Mouse (Mus musculus) forebrain, embryonic 13.5 days (tissue): ENCODE measurements around the gene Ctsh. TPM values are rescaled to one million over a fixed set of nuclear protein-coding genes. Genes with fewer than 3 reads are reported as not detected.
A peak's percentile ranks its signal among the peaks of the same experiment; 100 is the strongest.
"Not testable (repeated sequence)": the region's sequence is repeated elsewhere in the genome, so short reads cannot be mapped to it uniquely, and the experiment has no call there.

Experiments used
- ATAC-seq: fragments of 200-750 bp; cut with Nextera tagmentation; 2 replicates; pipeline ENCODE4 v1.8.0; 2017
- H3K27ac ChIP-seq: fragments of 300-500 bp; sonication (generic); 2 replicates; pipeline ENCODE4 v1.5.1; 2015; ENCODE audit warnings: inconsistent platforms, mild to moderate bottlenecking, moderate library complexity
- H3K27me3 ChIP-seq: fragments of 300-500 bp; sonication (generic); 2 replicates; pipeline ENCODE4 v1.6.1; 2015; ENCODE audit warnings: mild to moderate bottlenecking, inconsistent platforms
- H3K36me3 ChIP-seq: fragments of 300-500 bp; sonication (generic); 2 replicates; pipeline ENCODE4 v1.6.1; 2015; ENCODE audit warnings: mild to moderate bottlenecking, inconsistent platforms; ENCODE audit not compliant: poor library complexity, severe bottlenecking
- H3K4me1 ChIP-seq: fragments of 300-500 bp; sonication (generic); 2 replicates; pipeline ENCODE4 v1.6.1; 2015; ENCODE audit warnings: inconsistent platforms
- H3K4me2 ChIP-seq: fragments of 300-500 bp; sonication (generic); 2 replicates; pipeline ENCODE4 v1.6.1; 2015; ENCODE audit warnings: inconsistent platforms, mild to moderate bottlenecking, moderate library complexity
- H3K4me3 ChIP-seq: fragments of 300-500 bp; sonication (generic); 2 replicates; pipeline ENCODE4 v1.5.1; 2015; ENCODE audit warnings: mild to moderate bottlenecking, inconsistent platforms
- H3K9ac ChIP-seq: fragments of 300-500 bp; sonication (generic); 2 replicates; pipeline ENCODE4 v1.6.1; 2015; ENCODE audit warnings: mild to moderate bottlenecking, inconsistent platforms
- H3K9me3 ChIP-seq: fragments of 300-500 bp; sonication (generic); replicated peaks from 2 replicates; pipeline ENCODE4 v1.6.1; 2016; ENCODE audit warnings: inconsistent platforms
- WGBS: fragments of 180-500 bp; shearing (Covaris S2); methylation state at CpG from one replicate; pipeline ENCODE4 v1.1.7; 2015; 5-methylcytosine and 5-hydroxymethylcytosine counted together
- polyA plus RNA-seq: library from polyadenylated mRNA; unstranded; fragments of >200 nt; fragmentation: Nextera tagmentation; extraction: Ambion mirVana; gene quantifications from 2 replicates; pipeline ENCODE4 v1.2.1, GENCODE M21; 2015

Gene Ctsh
- polyA plus RNA-seq, 1 experiment from 2014 or later = 8.2 TPM

GRCm38 (mm10) chr9:90060574-90060875 is 6.6 kb downstream of the Ctsh start:
- Histone ChIP-seq H3K27me3 (no peaks in the 10 kb centered on the region), H3K36me3 (no peaks in the 10 kb centered on the region), H3K4me1 (no peaks in the 10 kb centered on the region), H3K27ac (no peak overlapping the region), H3K9ac (no peak overlapping the region), H3K9me3 (no peaks in the 10 kb centered on the region), H3K4me2 (no peak overlapping the region), H3K4me3 (no peak overlapping the region)
- 88% methylated on average over 2 of the region's 2 CpGs for WGBS
- ATAC-seq = no peak

GRCm38 (mm10) chr9:90060932-90061331 is 7.0 kb downstream of the Ctsh start:
- WGBS = 91% methylated on average over 5 of the region's 5 CpGs

GRCm38 (mm10) chr9:90067341-90067740 is 13.4 kb downstream of the Ctsh start:
- no peak for ATAC-seq
- H3K27ac ChIP-seq = no peak overlapping the region
- H3K4me2 ChIP-seq = no peak overlapping the region
- H3K36me3 ChIP-seq = no peaks in the 10 kb centered on the region
- WGBS = 84% methylated on average over 2 of the region's 2 CpGs
- no peaks in the 10 kb centered on the region for H3K27me3 ChIP-seq
- H3K4me1 ChIP-seq = no peaks in the 10 kb centered on the region
- no peak overlapping the region for H3K9ac ChIP-seq
- H3K4me3 ChIP-seq = no peak overlapping the region
- H3K9me3 ChIP-seq = no peaks in the 10 kb centered on the region

More at GRCm38 (mm10) chr9:90060932-90061331, 7.0 kb downstream of the Ctsh start:
- H3K4me2 ChIP-seq, H3K9me3 ChIP-seq, H3K36me3 ChIP-seq, H3K27me3 ChIP-seq, H3K27ac ChIP-seq, H3K4me3 ChIP-seq, ATAC-seq, H3K9ac ChIP-seq, H3K4me1 ChIP-seq: not testable (repeated sequence)

GRCm38 (mm10) chr9:90068786-90069185 is 14.8 kb downstream of the Ctsh start:
- no peak overlapping the region for H3K4me3 ChIP-seq

GRCm38 (mm10) chr9:90069485-90069884 is 15.5 kb downstream of the Ctsh start:
- no peak overlapping the region for H3K9ac ChIP-seq
- no peaks in the 10 kb centered on the region for H3K9me3 ChIP-seq
- H3K36me3 ChIP-seq = no peaks in the 10 kb centered on the region
- no peak overlapping the region for H3K4me3 ChIP-seq
- no peaks in the 10 kb centered on the region for H3K4me1 ChIP-seq
- 83% methylated on average over 7 of the region's 7 CpGs for WGBS
- no peak overlapping the region for H3K4me2 ChIP-seq
- H3K27me3 ChIP-seq = no peaks in the 10 kb centered on the region
- H3K27ac ChIP-seq = no peak overlapping the region
- ATAC-seq = no peak

More at GRCm38 (mm10) chr9:90068786-90069185, 14.8 kb downstream of the Ctsh start:
- no peaks in the 10 kb centered on the region for H3K36me3 ChIP-seq
- H3K4me1 ChIP-seq = no peaks in the 10 kb centered on the region
- no peak overlapping the region for H3K4me2 ChIP-seq
- no peaks in the 10 kb centered on the region for H3K9me3 ChIP-seq
- no peak overlapping the region for H3K9ac ChIP-seq
- WGBS = 90% methylated on average over 6 of the region's 6 CpGs
- no peak for ATAC-seq
- H3K27ac ChIP-seq = no peak overlapping the region
- H3K27me3 ChIP-seq = no peaks in the 10 kb centered on the region

GRCm38 (mm10) chr9:90070174-90070573 is 16.2 kb downstream of the Ctsh start:
- Histone ChIP-seq H3K4me2 (no peak overlapping the region), H3K4me3 (no peak overlapping the region), H3K9me3 (no peaks in the 10 kb centered on the region), H3K9ac (no peak overlapping the region), H3K27me3 (no peaks in the 10 kb centered on the region), H3K27ac (no peak overlapping the region), H3K36me3 (no peaks in the 10 kb centered on the region), H3K4me1 (no peaks in the 10 kb centered on the region)
- no peak for ATAC-seq
- WGBS = 87% methylated on average over 7 of the region's 7 CpGs

GRCm38 (mm10) chr9:90075336-90075735 is 21.4 kb downstream of the Ctsh start:
- no peak for ATAC-seq
- WGBS = 89% methylated on average over 4 of the region's 4 CpGs
- H3K27me3 ChIP-seq = no peaks in the 10 kb centered on the region
- no peak overlapping the region for H3K4me3 ChIP-seq
- no peak overlapping the region for H3K27ac ChIP-seq
- no peak overlapping the region for H3K4me2 ChIP-seq
- H3K9ac ChIP-seq = no peak overlapping the region
- H3K4me1 ChIP-seq = no peaks in the 10 kb centered on the region
- H3K9me3 ChIP-seq = no peaks in the 10 kb centered on the region
- H3K36me3 ChIP-seq = no peaks in the 10 kb centered on the region

GRCm38 (mm10) chr9:90076131-90076530 is 22.2 kb downstream of the Ctsh start:
- no peak for ATAC-seq
- Histone ChIP-seq H3K4me2 (no peak overlapping the region), H3K27ac (no peak overlapping the region), H3K4me3 (no peak overlapping the region), H3K9ac (no peak overlapping the region), H3K4me1 (no peaks in the 10 kb centered on the region), H3K9me3 (no peaks in the 10 kb centered on the region), H3K27me3 (no peaks in the 10 kb centered on the region), H3K36me3 (no peaks in the 10 kb centered on the region)
- WGBS = 84% methylated on average over 5 of the region's 5 CpGs

- H3K4me1 ChIP-seq = no peaks in the 10 kb centered on the region
- H3K27ac ChIP-seq = no peak overlapping the region
- no peaks in the 10 kb centered on the region for H3K27me3 ChIP-seq
- WGBS = 61% methylated on average over 8 of the region's 8 CpGs
- H3K9ac ChIP-seq = no peak overlapping the region
- H3K9me3 ChIP-seq = no peaks in the 10 kb centered on the region
- H3K4me3 ChIP-seq = no peak overlapping the region
- H3K36me3 ChIP-seq = no peaks in the 10 kb centered on the region
- peak; percentile 66 for ATAC-seq
- H3K4me2 ChIP-seq = no peak overlapping the region
Observed at GRCm38 (mm10) chr9:90076849-90077461, 23.0 kb downstream of the Ctsh start.

GRCm38 (mm10) chr9:90081961-90082360 is 28.0 kb downstream of the Ctsh start:
- 91% methylated on average over 6 of the region's 6 CpGs for WGBS

GRCm38 (mm10) chr9:90082992-90083391 is 29.0 kb downstream of the Ctsh start:
- no peak for ATAC-seq
- H3K4me1 ChIP-seq = no peaks in the 10 kb centered on the region
- WGBS = 93% methylated on average over 1 of the region's 1 CpGs
- peaks cover 22% of the 10 kb centered on the region for H3K36me3 ChIP-seq
- no peak overlapping the region for H3K4me3 ChIP-seq
- H3K4me2 ChIP-seq = no peak overlapping the region
- no peak overlapping the region for H3K9ac ChIP-seq
- H3K27ac ChIP-seq = no peak overlapping the region
- H3K9me3 ChIP-seq = no peaks in the 10 kb centered on the region
- H3K27me3 ChIP-seq = no peaks in the 10 kb centered on the region

More at GRCm38 (mm10) chr9:90081961-90082360, 28.0 kb downstream of the Ctsh start:
- not testable (repeated sequence) for H3K4me3 ChIP-seq, H3K9me3 ChIP-seq, H3K27me3 ChIP-seq, H3K9ac ChIP-seq, ATAC-seq, H3K4me1 ChIP-seq, H3K4me2 ChIP-seq, H3K27ac ChIP-seq
- peaks cover 18% of the 10 kb centered on the region for H3K36me3 ChIP-seq

GRCm38 (mm10) chr9:90084152-90084551 is 30.2 kb downstream of the Ctsh start:
- Histone ChIP-seq H3K4me3 (no peak overlapping the region), H3K4me1 (no peaks in the 10 kb centered on the region), H3K36me3 (peaks cover 34% of the 10 kb centered on the region), H3K9ac (no peak overlapping the region), H3K4me2 (no peak overlapping the region), H3K27ac (no peak overlapping the region), H3K27me3 (no peaks in the 10 kb centered on the region), H3K9me3 (no peaks in the 10 kb centered on the region)
- WGBS = 88% methylated on average over 3 of the region's 3 CpGs
- ATAC-seq = no peak

GRCm38 (mm10) chr9:90084766-90085468 is 31.0 kb downstream of the Ctsh start:
- no peaks in the 10 kb centered on the region for H3K27me3 ChIP-seq
- no peaks in the 10 kb centered on the region for H3K9me3 ChIP-seq
- ATAC-seq = no peak
- no peaks in the 10 kb centered on the region for H3K4me1 ChIP-seq
- H3K4me3 ChIP-seq = no peak overlapping the region
- H3K36me3 ChIP-seq = peaks cover 42% of the 10 kb centered on the region
- H3K9ac ChIP-seq = no peak overlapping the region
- WGBS = 92% methylated on average over 8 of the region's 8 CpGs
- H3K4me2 ChIP-seq = no peak overlapping the region
- no peak overlapping the region for H3K27ac ChIP-seq
